Mouse (Mus musculus): ENCODE measurements around the gene Npas3. TPM values are rescaled to one million over a fixed set of nuclear protein-coding genes. Genes with fewer than 3 reads are reported as not detected.

Gene Npas3
- polyA plus RNA-seq, 1 experiment from 2014 or later = 0.08 TPM

DNA sequence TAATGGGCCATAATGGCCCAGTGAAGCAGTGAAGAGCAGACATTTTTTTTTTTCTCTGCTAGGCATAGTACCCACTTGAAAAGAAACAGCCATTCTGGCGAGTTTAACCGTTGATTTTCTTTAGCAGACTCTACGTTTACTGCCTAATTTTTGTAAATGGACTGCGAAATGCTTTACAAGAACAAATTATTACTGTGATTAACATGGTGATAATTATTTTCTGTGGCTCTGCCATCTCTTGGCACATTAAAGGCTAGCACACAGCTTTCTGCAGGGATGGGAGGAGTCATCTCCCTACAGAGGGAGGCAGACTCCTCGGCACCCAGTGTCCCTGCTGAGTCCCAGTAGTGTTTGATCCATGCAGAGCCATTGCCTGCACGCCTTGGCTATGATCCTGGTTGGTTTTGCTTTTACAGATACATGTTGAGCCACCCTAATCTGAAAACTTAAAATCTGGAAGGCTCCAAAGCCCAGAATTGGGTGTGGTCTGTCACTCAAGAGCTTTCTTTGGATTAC is 341.0 kb downstream of the Npas3 start:
- TF ChIP-seq CTCF (IDR thresholded peaks at IDR 0.05; ENCODE audit: low read depth) (no peak), EP300 (IDR thresholded peaks at IDR 0.05; ENCODE audit: low read depth) (no peak)
- no peak for DNase-seq
- WGBS (ENCODE audit: insufficient replicate concordance) = 59% methylated on average over 6 of the region's 6 CpGs
- Histone ChIP-seq H3K4me3 (ENCODE audit: low read depth, low read length) (no peak overlapping the region), H3K4me1 (ENCODE audit: insufficient read depth) (no peaks in the 10 kb centered on the region), H3K9ac (replicated peaks) (no peak overlapping the region), H3K27me3 (ENCODE audit: insufficient read depth, low read length) (no peaks in the 10 kb centered on the region), H3K36me3 (replicated peaks; ENCODE audit: insufficient read depth, low read length) (no peaks in the 10 kb centered on the region), H3K27ac (ENCODE audit: low read depth) (no peak overlapping the region), H3K4me2 (ENCODE audit: low read depth, low read length) (no peak overlapping the region), H3K9me3 (ENCODE audit: low read length) (no peaks in the 10 kb centered on the region)
- ATAC-seq = no peak

DNA sequence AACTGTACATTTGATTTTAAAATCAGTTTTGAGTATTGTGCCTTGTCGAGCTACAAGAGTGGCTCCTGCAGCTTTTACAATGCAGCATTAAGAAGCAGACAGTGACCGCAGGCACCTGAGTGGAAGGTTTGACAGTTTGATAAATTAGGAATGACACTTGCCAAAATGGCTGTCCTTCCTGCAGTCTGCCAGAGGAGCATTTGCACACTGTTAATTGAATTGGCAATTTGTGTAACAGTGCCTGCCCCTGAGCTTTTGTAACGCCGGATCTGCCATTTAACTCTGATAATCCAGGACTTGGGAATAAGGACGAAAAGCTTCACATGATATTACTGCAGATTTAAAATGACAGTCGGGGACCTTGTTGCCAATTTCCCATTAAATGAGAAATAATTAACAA is 357.2 kb downstream of the Npas3 start:
- Histone ChIP-seq H3K27me3 (ENCODE audit: insufficient read depth, low read length) (no peaks in the 10 kb centered on the region), H3K36me3 (replicated peaks; ENCODE audit: insufficient read depth, low read length) (no peaks in the 10 kb centered on the region), H3K9me3 (ENCODE audit: low read length) (no peaks in the 10 kb centered on the region), H3K9ac (replicated peaks) (no peak overlapping the region), H3K4me2 (ENCODE audit: low read depth, low read length) (no peak overlapping the region), H3K27ac (ENCODE audit: low read depth) (no peak overlapping the region), H3K4me1 (ENCODE audit: insufficient read depth) (no peaks in the 10 kb centered on the region), H3K4me3 (ENCODE audit: low read depth, low read length) (no peak overlapping the region)
- TF ChIP-seq CTCF (IDR thresholded peaks at IDR 0.05; ENCODE audit: low read depth) = no peak
- no peak for TF ChIP-seq EP300 (IDR thresholded peaks at IDR 0.05; ENCODE audit: low read depth)
- ATAC-seq (no peak), DNase-seq (no peak)
- 79% methylated on average over 6 of the region's 6 CpGs for WGBS (ENCODE audit: insufficient replicate concordance)

DNA sequence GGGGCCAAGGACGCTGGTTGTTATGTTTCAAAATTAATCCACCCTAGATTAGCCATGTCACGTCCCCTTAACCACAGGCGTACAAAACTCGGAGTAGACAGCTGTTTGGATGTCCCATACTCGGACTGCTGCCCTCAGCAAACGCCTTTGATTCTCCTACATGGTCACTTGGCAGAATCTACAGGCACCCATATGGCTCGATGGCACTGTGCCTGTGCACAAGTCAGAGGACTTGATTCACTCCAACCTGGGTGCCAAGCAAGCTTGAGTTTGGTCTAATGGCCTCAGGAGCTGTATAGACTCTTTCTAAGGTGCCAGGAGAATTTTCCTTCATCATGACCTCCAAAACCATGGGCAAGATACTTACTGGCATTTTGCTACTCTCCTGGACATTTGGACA is 363.6 kb downstream of the Npas3 start:
- no peaks in the 10 kb centered on the region for H3K9me3 ChIP-seq (ENCODE audit: low read length)
- no peaks in the 10 kb centered on the region for H3K4me1 ChIP-seq (ENCODE audit: insufficient read depth)
- TF ChIP-seq CTCF (IDR thresholded peaks at IDR 0.05; ENCODE audit: low read depth) = no peak
- TF ChIP-seq EP300 (IDR thresholded peaks at IDR 0.05; ENCODE audit: low read depth) = no peak
- H3K4me3 ChIP-seq (ENCODE audit: low read depth, low read length) = no peak overlapping the region
- ATAC-seq (no peak), DNase-seq (no peak)
- H3K4me2 ChIP-seq (ENCODE audit: low read depth, low read length) = no peak overlapping the region
- WGBS (ENCODE audit: insufficient replicate concordance) = 81% methylated on average over 7 of the region's 7 CpGs
- no peak overlapping the region for H3K9ac ChIP-seq (replicated peaks)
- no peaks in the 10 kb centered on the region for H3K36me3 ChIP-seq (replicated peaks; ENCODE audit: insufficient read depth, low read length)
- H3K27ac ChIP-seq (ENCODE audit: low read depth) = no peak overlapping the region
- no peaks in the 10 kb centered on the region for H3K27me3 ChIP-seq (ENCODE audit: insufficient read depth, low read length)

DNA sequence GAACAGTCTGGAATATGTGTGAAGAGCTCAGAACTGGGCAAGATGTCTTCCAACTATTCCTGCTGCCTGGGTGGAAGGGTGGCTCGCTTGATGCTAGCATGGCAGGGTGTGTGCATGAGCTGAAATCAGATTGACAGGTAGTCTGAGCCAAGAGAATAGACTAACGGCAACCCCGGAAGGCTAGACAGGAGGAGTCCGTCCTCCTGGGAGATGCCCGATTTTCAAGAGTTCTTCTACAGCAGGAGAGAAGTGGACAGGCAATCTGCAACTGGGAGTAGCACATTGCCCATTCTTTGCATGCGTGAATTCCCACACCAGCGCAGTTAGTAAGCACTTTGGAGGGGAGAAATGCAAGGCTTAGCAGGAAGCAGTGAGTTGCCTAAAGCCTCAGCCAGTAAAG is 372.8 kb downstream of the Npas3 start:
- no peaks in the 10 kb centered on the region for H3K4me1 ChIP-seq (ENCODE audit: insufficient read depth)
- DNase-seq (no peak), ATAC-seq (no peak)
- no peak overlapping the region for H3K9ac ChIP-seq (replicated peaks)
- H3K27me3 ChIP-seq (ENCODE audit: insufficient read depth, low read length) = no peaks in the 10 kb centered on the region
- no peak overlapping the region for H3K27ac ChIP-seq (ENCODE audit: low read depth)
- H3K9me3 ChIP-seq (ENCODE audit: low read length) = no peaks in the 10 kb centered on the region
- no peak overlapping the region for H3K4me2 ChIP-seq (ENCODE audit: low read depth, low read length)
- no peak overlapping the region for H3K4me3 ChIP-seq (ENCODE audit: low read depth, low read length)
- TF ChIP-seq EP300 (IDR thresholded peaks at IDR 0.05; ENCODE audit: low read depth) (no peak), CTCF (IDR thresholded peaks at IDR 0.05; ENCODE audit: low read depth) (no peak)
- no peaks in the 10 kb centered on the region for H3K36me3 ChIP-seq (replicated peaks; ENCODE audit: insufficient read depth, low read length)
- WGBS (ENCODE audit: insufficient replicate concordance) = 73% methylated on average over 7 of the region's 7 CpGs

DNA sequence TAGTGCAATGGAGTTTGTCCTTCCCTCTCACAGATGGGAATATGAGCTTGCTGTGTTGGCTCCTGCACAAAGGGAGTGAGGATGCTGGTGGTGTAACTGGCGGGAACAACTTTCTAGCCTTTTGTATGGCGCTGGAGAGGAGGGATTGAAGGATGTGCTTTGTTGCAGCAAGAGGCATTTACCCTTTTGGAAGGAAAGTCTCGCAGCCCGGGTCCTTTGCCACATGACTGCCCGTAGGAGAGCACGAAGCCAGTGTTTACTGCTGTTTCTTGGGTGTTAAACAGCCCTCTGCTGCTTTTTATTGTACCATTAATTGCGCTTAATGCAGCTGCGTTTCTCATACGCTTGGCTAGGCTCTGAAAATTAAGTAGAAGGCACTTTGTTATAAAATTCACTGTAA is 375.3 kb downstream of the Npas3 start:
- no peak for DNase-seq
- WGBS (ENCODE audit: insufficient replicate concordance) = 66% methylated on average over 9 of the region's 9 CpGs
- Histone ChIP-seq H3K4me1 (ENCODE audit: insufficient read depth) (no peaks in the 10 kb centered on the region), H3K9me3 (ENCODE audit: low read length) (no peaks in the 10 kb centered on the region), H3K27ac (ENCODE audit: low read depth) (no peak overlapping the region), H3K4me2 (ENCODE audit: low read depth, low read length) (no peak overlapping the region), H3K4me3 (ENCODE audit: low read depth, low read length) (no peak overlapping the region), H3K36me3 (replicated peaks; ENCODE audit: insufficient read depth, low read length) (no peaks in the 10 kb centered on the region), H3K27me3 (ENCODE audit: insufficient read depth, low read length) (no peaks in the 10 kb centered on the region), H3K9ac (replicated peaks) (no peak overlapping the region)
- ATAC-seq = no peak
- TF ChIP-seq EP300 (IDR thresholded peaks at IDR 0.05; ENCODE audit: low read depth) (no peak), CTCF (IDR thresholded peaks at IDR 0.05; ENCODE audit: low read depth) (no peak)

DNA sequence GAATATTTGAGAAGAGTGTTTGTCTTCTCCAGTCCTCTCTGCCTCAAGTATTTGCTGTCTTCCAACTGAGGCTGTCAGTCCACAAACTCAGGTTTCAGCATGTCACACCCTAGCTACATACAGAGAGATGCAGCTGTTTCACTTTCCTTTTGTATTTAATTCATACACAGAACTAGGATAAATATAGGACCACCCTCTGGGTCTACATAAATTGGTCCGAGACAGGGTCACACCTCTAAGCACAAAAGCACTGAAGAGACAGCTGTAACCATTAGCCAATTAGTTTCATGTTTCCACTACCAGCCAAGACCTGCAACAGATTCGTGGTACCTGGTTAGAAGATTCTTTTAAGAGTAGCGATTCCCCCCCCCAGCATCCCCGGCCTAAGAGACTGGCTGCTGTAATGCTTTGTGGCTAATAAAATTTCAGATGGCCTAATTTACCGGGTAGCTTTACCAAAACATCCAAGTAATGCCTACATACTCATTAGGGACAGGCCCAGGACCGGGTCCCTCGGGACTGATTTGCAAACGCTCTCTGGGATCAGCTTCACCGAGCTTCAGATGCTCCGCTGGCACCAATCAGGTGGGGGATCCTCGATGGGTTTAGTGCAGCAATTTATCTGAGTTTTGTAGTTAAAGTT is 376.0 kb downstream of the Npas3 start:
- H3K27me3 ChIP-seq (ENCODE audit: insufficient read depth, low read length) = no peaks in the 10 kb centered on the region
- no peak overlapping the region for H3K9ac ChIP-seq (replicated peaks)
- no peak overlapping the region for H3K4me3 ChIP-seq (ENCODE audit: low read depth, low read length)
- no peaks in the 10 kb centered on the region for H3K4me1 ChIP-seq (ENCODE audit: insufficient read depth)
- no peaks in the 10 kb centered on the region for H3K36me3 ChIP-seq (replicated peaks; ENCODE audit: insufficient read depth, low read length)
- H3K9me3 ChIP-seq (ENCODE audit: low read length) = no peaks in the 10 kb centered on the region
- WGBS (ENCODE audit: insufficient replicate concordance) = 71% methylated on average over 11 of the region's 11 CpGs
- ATAC-seq (no peak), DNase-seq (no peak)
- TF ChIP-seq CTCF (IDR thresholded peaks at IDR 0.05; ENCODE audit: low read depth) (no peak), EP300 (IDR thresholded peaks at IDR 0.05; ENCODE audit: low read depth) (no peak)
- no peak overlapping the region for H3K4me2 ChIP-seq (ENCODE audit: low read depth, low read length)
- no peak overlapping the region for H3K27ac ChIP-seq (ENCODE audit: low read depth)
